Mouse (Mus musculus) brain, embryonic 18.5 days (tissue): ENCODE measurements around the gene Ccdc69.
A peak's percentile ranks its signal among the peaks of the same experiment; 100 is the strongest.

ENCODE experiments used
- DNase-seq: peaks from one replicate; pipeline ENCODE4 v3.0.0-alpha.2; 2012; ENCODE audit warnings: low read depth, low spot score

Ccdc69 gene

GRCm38 (mm10) chr11:55046600-55046999, 31.3 kb downstream of the Ccdc69 start:
- DNase-seq: no peak

- DNase-seq: no peak
These were observed 36.6 kb downstream of the Ccdc69 start for GRCm38 (mm10) chr11:55041348-55041747.

GRCm38 (mm10) chr11:55039591-55039990, 38.3 kb downstream of the Ccdc69 start:
- DNase-seq: no peak

- no peak for DNase-seq
These were observed 41.3 kb downstream of the Ccdc69 start for GRCm38 (mm10) chr11:55036601-55037000.

GRCm38 (mm10) chr11:55033040-55033660, 44.8 kb downstream of the Ccdc69 start, which contains the start of gene Anxa6:
Anxa6 (minus strand) TSS chr11:55033445.
- no peak for DNase-seq

- no peak for DNase-seq
These were observed 45.6 kb downstream of the Ccdc69 start for GRCm38 (mm10) chr11:55032286-55032685.

- DNase-seq: no peak
These were observed 46.0 kb downstream of the Ccdc69 start for GRCm38 (mm10) chr11:55031991-55032280.

- no peak for DNase-seq
These were observed 46.5 kb downstream of the Ccdc69 start for GRCm38 (mm10) chr11:55031211-55031990.

- no peak for DNase-seq
These were observed 49.4 kb downstream of the Ccdc69 start for GRCm38 (mm10) chr11:55028509-55028908.

- no peak for DNase-seq
These were observed 50.6 kb downstream of the Ccdc69 start for GRCm38 (mm10) chr11:55027204-55027855.

- no peak for DNase-seq
These were observed 52.0 kb downstream of the Ccdc69 start for GRCm38 (mm10) chr11:55025896-55026295.

- DNase-seq: no peak
These were observed 54.3 kb downstream of the Ccdc69 start for GRCm38 (mm10) chr11:55023583-55023982.

GRCm38 (mm10) chr11:55023049-55023564, 54.8 kb downstream of the Ccdc69 start:
- peak; percentile 65 for DNase-seq

- DNase-seq: no peak
These were observed 55.4 kb downstream of the Ccdc69 start for GRCm38 (mm10) chr11:55022508-55022907.

- DNase-seq: no peak
These were observed 56.1 kb downstream of the Ccdc69 start for GRCm38 (mm10) chr11:55021859-55022258.

- DNase-seq: no peak
These were observed 56.5 kb downstream of the Ccdc69 start for GRCm38 (mm10) chr11:55021458-55021857.

- DNase-seq: no peak
These were observed 58.2 kb downstream of the Ccdc69 start for GRCm38 (mm10) chr11:55019711-55020110.

- DNase-seq: no peak
These were observed 59.9 kb downstream of the Ccdc69 start for GRCm38 (mm10) chr11:55018034-55018433.

GRCm38 (mm10) chr11:55017201-55017600, 60.7 kb downstream of the Ccdc69 start:
- DNase-seq: no peak

- DNase-seq: no peak
These were observed 61.2 kb downstream of the Ccdc69 start for GRCm38 (mm10) chr11:55016758-55017157.

GRCm38 (mm10) chr11:55015831-55016241, 62.1 kb downstream of the Ccdc69 start:
- DNase-seq: no peak

- no peak for DNase-seq
These were observed 62.7 kb downstream of the Ccdc69 start for GRCm38 (mm10) chr11:55015264-55015663.

GRCm38 (mm10) chr11:55013802-55014201, 64.1 kb downstream of the Ccdc69 start:
- no peak for DNase-seq
